Mouse (Mus musculus): ENCODE data around the gene Slc37a3. TPM values are rescaled to one million over a fixed set of nuclear protein-coding genes. Genes with fewer than 3 reads are reported as not detected.
A peak's percentile ranks its signal among the peaks of the same experiment; 100 is the strongest.
"Not testable (repeated sequence)": the region's sequence is repeated elsewhere in the genome, so short reads cannot be mapped to it uniquely, and the experiment has no call there.

The Slc37a3 gene
- total RNA-seq, 2 experiments from 2014 or later = 70.8 to 79.2 TPM

DNA sequence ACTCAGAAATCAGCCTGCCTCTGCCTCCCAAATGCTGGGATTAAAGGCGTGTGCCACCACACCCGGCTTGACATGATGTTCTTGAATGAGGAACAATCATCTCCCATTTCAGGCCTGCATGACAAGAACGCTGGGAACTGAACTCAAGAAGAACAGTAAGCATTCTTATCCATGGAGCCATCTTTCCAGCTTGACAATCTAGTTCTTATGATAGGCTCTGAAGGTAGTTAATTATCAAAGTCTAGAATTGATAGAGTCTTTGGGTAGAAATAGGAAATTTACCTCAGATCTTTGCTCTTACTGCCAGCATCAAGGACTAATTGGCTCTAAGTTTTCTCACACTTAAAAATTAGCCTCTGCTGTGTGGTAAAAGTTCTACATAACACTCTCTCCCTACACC, 2.8 kb upstream of the Slc37a3 start:
- no peak for DNase-seq (ENCODE audit: low spot score in 2 of 2)
- intact Hi-C loops (cut with DNase I) = no loop called here

DNA sequence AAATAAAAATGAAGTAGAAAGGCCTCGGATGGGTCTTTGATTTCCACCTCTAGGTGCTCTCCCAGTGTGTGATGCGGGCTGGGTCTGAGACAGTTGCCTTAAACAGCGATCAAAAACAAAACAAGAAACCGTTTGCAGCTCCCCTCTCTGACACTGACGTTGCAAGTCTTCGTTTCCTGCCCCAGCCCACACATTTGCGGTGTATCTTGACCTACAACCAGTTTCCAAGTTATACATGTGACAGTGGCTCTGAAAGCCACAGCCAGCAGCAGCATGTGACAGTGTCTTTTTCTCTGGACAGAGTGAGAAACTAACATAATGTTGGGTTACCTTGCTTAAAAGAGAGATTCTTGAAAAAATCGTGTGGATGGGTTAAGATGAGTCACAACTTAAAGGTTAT, 2.3 kb upstream of the Slc37a3 start:
- DNase-seq (ENCODE audit: low spot score in 2 of 2) = no peak
- intact Hi-C loops (cut with DNase I) = no loop called here

DNA sequence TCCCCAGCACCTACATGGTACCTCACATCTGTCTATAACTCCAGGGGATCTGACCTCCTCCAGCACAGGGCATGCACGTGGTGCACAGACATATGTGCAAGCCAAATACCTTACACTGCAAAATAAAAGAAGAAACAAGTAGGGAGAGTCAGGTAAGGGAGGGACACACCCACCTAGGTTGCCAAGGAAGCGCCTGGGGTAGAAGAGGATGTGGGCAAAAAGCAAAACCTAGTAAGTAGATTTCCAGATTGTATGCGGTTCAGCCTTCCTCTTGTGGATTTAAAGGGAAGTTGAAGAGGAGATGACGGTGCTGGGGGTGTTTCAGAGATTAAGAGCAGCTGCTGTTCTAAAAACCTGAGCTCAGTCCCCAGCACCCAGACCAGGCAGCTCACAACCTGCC, 1.7 kb upstream of the Slc37a3 start:
- no peak for DNase-seq (ENCODE audit: low spot score in 2 of 2)
- intact Hi-C loops (cut with DNase I) = no loop called here

DNA sequence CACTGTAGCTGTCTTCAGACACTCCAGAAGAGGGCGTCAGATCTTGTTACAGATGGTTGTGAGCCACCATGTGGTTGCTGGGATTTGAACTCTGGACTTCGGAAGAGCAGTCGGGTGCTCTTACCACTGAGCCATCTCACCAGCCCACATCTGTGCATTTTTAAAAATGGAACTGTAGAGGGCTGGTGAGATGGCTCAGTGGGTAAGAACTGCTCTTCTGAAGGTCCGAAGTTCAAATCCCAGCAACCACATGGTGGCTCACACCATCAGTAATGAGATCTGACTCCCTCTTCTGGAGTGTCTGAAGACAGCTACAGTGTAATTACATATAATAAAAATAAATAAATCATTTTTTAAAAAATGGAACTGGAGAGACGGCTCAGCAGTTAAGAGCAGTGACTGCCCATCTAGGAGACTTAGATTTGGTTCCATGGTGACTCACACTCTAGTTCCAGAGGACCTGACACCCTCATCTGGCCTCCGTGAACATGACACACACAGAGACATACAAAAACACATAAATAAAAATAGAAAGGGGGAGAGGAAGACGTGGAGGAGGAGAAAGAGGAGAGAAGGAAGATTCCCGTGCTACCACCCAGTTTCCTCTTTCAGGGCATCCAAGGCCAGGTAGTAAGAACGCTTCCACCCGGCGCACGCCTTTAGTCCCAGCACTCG, 823 bp upstream of the Slc37a3 start:
- DNase-seq (ENCODE audit: low spot score in 2 of 2) = not testable (repeated sequence)

DNA sequence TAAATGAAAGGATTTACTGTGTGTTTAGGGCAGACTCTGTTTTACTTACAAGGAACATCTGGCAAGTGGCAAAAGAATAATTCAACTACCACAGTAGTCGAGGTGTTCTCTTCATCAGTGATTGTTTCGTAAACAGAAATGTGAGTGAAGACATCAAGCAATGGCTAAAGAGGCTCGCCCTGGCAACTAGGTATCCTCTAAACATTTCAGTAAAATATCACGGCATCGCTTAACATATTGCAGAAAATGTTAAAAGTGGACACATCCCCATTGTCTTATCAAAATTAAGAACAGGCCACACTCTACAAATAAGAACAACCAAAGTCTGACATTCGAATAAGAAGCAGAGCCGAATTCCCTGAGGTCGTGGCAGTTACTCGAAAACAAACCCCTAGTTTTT, 700 bp downstream of the Slc37a3 start:
- DNase-seq (ENCODE audit: low spot score in 2 of 2) = no peak
- intact Hi-C loops (cut with DNase I) = no loop called here

More for the DNA sequence above, 823 bp upstream of the Slc37a3 start:
- intact Hi-C loops (cut with DNase I) = not testable (repeated sequence)

DNA sequence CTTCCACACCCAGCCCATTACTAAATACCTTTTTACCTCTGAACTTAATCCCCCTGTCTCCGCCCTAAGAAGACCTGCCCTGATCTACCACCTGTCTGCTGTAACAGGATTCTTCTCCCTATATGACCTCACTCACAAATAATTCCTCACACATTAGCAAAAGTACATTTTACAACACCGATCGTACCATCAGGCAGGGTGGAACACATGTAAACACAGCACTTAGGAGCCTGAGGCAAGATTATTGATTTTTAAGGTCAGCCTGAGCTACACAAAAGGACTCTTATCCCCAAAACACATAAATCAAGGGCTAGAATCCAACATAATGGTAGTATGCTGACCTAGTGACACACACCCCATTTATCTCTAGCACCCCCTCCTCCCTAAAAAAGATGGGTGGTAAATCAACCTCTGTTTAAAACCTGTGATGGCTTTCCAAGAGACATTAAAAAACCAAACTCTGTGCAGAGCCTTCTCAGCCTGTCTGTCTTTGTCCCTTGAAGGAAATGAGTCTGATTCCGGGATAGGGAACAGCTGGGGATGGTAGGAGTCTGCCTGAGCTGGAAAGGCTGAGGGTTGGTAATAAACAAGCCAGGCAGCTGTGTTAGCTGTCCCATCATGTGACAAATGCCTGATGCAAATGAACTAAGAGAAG, 4.0 kb downstream of the Slc37a3 start:
- no peak for DNase-seq (ENCODE audit: low spot score in 2 of 2)
- intact Hi-C loops (cut with DNase I) = no loop called here

DNA sequence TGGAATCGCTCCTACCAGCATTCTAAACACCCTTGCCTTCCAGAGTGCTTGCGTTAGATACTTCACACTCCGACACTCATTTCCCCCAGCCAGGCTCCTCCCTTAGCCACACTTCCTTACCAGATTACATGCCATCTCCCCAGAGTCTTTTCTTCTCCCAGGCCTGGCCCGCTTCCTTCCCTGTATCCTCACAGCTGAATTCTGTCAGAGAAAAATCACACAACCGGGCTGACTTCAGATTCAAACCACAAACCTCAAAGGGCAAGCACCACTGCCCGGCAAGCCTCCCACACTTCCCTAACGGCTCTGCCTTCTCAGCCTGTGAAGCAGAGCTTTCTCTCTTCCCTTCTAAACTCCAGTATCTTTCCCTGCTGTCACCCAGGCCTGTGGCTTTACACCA, 4.7 kb downstream of the Slc37a3 start:
- no peak for DNase-seq (ENCODE audit: low spot score in 2 of 2)
- intact Hi-C loops (cut with DNase I) = no loop called here

DNA sequence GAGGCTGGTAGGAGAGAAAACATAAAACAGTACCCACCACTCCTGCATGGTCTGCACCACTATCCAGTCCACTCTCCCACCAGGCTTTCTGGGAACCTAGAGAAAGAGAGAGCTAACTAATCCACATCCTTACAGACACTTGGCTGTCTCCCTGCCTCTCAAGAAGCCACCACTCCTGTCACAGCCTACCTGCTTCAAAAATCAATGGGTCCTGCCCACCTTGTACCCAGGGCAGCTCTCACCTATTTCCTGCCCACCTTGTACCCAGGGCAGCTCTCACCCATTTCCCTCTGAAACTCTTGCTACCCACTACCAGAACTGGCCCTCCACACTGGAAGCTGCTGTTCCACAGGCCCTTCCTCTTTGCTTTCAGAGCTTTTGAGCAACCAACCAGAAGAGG, 5.4 kb downstream of the Slc37a3 start:
- intact Hi-C loops (cut with DNase I) = no loop called here
- DNase-seq (ENCODE audit: low spot score in 2 of 2) = no peak

DNA sequence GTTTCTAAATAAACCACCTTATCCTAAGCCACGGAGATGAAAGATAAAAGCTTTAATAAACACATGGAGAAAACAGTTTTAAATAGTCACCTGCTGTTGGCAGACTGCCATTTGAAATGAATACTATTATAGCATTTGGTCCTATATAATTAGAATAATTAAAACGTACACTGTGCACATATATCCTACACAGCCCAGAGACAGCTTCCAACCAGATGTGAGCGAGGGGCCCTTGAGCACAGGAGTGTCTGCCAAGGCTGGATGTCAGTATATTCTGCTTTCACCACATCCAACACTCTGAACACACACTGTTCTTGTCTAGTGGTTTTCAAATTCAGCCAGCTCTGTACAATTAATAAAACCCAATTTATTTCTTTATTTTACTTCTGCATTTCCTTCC, 7.8 kb downstream of the Slc37a3 start:
- intact Hi-C loops (cut with DNase I) = no loop called here
- DNase-seq (ENCODE audit: low spot score in 2 of 2) = no peak

DNA sequence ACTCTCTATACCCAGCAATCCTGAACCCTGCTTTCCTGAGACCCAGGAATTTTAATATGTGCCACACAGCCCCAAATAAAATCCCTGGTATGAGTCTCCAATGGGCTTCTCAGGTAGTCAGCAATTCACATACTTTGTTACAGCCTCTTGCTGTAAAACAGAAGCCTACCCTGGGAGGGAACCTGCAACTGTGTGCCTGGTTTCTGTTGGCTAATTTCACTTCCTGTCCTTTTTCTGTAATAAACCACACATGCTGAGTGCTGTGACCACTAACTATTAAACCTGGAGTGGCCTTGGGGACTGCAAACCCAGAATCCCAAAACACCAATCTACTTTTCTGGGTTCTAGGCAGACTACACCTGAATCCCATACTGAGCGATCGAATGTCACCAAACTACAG, 14.8 kb downstream of the Slc37a3 start:
- no peak for DNase-seq (ENCODE audit: low spot score in 2 of 2)
- intact Hi-C loops (cut with DNase I) = no loop called here

DNA sequence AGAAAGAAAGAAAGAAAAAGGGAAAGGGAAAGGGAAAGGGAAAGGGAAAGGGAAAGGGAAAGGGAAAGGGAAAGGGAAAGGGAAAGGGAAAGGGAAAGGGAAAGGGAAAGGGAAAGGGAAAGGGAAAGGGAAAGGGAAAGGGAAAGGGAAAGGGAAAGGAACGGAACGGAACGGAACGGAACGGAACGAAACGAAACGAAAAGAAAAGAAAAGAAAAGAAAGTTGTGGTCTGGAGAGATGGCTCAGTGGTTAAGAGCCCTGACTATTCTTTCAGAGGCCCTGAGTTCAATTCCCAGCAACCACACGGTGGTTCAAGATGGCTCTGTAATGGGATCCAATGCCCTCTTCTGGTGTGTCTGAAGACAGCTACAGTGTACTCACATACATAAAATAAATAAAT, 18.3 kb downstream of the Slc37a3 start:
- intact Hi-C loops (cut with DNase I); DNase-seq (ENCODE audit: low spot score in 2 of 2): not testable (repeated sequence)

DNA sequence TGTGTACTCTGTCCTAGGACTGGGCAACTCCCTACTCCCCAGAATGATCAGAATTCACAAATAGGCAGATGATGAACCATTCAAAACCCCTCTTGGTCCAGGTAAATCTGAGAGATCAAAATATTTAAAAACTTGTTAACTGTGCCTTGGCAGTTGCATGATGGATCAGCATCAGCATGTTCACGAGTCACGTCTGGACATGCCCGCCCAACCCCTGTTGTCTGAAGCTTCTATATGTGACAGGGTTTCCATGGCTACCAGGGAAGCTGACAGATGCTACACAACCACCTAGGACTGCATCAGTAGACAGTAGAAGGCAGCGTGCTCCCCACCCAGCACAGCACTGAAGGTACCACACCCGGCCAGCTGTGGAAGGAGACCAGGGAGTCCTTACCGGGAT, 28.5 kb downstream of the Slc37a3 start:
- intact Hi-C loops (cut with DNase I) = no loop called here
- DNase-seq (ENCODE audit: low spot score in 2 of 2) = no peak

DNA sequence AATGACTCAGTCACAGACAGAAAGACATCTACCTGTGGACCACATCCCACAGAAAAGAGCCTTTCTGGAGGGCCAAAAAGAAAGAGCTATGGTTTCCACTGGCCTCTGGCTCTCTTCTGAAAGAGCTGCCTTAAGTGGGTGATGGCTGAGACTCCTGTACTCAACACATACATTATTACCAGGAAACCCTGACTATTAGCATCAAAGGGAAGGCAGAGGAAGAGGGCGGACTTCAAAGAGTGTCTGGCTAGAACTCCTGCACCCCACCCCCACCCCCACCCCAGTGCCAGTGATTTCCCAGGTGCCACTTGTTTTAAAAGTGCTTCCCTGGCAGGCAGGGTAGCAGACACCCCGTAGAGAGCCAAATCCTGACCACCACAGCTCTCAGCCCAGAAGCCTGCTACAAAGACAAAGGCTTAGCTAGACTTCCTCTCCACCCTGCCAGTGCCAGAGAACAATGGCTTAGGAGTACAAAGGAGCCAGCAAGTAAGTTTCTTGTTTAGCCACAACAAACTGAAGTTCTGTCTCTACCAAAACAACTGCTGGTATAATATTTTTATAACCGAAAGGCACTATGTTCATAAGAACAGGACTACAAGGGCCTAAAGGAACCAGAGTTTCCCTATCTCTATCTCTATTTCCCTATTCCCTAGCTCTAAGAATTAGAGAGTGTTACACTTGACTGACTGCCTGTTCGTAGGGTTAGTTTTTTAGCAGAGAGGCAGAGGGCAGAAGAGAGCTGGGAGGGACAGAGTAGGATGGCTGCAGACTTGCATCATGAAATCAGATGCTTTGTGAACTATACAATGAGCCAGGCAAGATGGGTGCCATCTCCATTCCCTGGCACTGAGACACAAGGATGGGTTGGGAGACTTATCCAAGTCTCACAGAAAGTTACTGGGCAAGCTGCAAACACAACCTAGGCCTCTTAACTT, 29.3 kb downstream of the Slc37a3 start:
- intact Hi-C loops (cut with DNase I) = no loop called here

DNA sequence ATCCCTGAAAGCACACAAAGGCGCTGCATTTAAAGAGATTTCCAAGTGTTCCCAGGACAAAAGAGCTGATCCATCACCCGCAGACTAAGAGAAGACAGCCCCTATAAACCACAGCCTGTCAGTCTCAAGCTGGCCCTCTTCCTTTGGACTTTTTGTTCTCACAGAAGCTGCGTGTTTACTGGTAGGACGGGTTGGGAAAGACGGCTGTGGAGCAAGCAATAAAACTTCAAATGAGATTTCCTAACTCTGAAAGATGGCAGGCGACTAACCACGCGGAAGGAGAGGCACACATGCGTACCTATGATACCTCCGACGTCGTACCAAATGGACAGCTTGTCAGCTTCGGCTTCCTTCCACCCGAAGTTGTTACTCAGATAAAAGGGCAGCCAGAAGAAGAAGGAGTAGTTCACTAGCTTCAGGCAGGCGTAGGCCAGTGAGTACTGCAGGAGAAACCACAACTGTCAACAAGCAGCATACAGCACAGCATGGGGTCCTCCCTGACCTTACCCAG, 30.4 kb downstream of the Slc37a3 start:
- intact Hi-C loops (cut with DNase I) = no loop called here
- DNase-seq (ENCODE audit: low spot score in 2 of 2) = no peak

More for the DNA sequence above, 29.3 kb downstream of the Slc37a3 start:
- no peak for DNase-seq (ENCODE audit: low spot score in 2 of 2)

DNA sequence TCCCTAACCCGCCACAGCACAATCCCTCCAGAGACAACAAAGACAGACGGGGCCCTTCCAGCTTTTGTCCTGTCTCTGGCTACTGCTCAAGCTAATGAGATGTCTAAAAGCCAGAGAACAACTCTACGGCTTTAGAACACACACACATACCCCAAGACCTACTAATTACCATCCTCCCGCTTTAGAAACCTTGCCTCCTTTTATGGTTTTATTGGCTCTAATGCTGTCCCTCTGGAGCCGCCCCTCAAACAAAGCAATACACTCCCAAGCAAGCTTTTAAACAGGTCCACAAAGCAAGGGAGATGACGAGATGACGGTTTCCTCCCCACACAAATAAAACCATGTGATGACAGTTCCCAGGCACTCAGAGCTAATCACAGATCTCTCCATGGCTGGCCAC, 32.0 kb downstream of the Slc37a3 start:
- DNase-seq (ENCODE audit: low spot score in 2 of 2) = no peak
- intact Hi-C loops (cut with DNase I) = loop anchor here (2.0 kb wide), 1 partner anchor 199 kb away; no protein-coding TSS in a partner anchor

DNA sequence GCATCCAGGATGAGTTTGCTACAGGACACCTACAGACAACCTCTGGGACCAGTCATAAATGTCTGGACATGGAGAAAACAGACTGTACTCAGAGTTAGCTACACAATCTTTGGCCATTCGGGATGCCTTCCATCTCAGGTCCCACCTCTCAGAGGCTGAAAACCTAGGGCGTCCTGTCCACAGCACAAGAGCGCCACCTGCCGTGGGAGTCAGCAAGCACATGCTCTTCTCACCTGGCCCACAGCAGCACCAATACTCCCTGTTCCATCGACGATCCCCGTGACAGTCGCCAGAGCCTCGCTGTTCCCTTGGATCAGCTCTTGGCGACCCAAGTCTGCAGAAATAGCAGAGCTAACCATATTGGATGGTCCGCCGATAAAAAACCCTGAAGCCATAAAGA, 33.5 kb downstream of the Slc37a3 start:
- DNase-seq (ENCODE audit: low spot score in 2 of 2) = peak; percentile 79 to 80
- intact Hi-C loops (cut with DNase I) = loop anchor here (1.0 to 5.0 kb wide), 3 partner anchors 87 to 197 kb away; no protein-coding TSS in a partner anchor

DNA sequence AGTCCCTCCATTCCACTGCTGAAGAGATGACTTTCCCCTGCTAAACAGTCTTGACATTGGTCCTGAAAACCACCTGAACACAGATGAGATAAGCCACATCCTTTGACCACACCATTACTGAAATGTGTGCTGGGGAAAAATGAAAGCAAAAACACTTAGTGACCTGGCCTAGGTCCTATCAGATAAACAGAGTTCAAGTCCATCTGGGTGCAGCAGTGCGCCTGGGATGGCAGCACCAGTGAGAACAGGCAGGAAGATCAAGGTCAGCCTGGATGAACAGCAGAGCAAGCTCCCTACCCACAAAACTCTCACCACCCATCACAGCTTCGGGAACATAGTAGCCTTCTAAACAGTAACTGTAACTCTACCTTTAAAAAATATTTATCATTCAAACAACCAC, 35.7 kb downstream of the Slc37a3 start:
- intact Hi-C loops (cut with DNase I) = loop anchor here (5.0 kb wide), 1 partner anchor 84 kb away; no protein-coding TSS in a partner anchor
- DNase-seq (ENCODE audit: low spot score in 2 of 2) = no peak

DNA sequence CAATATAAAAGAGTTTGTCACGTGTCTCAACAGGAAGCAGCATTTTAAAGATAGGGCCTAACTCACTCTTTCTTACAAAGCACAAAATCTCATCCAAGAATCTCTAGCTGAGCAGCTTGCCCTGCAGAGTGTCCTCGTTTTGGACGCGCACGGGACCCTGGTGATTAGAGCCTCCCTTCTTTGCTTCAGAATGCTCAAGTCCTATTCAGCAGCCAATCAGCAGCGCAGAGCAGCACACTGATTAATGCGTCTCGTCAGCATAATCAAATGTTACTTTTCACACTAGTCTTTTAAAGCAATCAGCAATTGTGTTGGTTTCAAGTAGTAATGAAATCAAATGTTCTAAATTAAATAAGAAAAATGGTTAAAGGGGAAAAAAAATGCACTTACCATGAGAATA, 39.1 kb downstream of the Slc37a3 start:
- DNase-seq (ENCODE audit: low spot score in 2 of 2) = no peak
- intact Hi-C loops (cut with DNase I) = no loop called here

DNA sequence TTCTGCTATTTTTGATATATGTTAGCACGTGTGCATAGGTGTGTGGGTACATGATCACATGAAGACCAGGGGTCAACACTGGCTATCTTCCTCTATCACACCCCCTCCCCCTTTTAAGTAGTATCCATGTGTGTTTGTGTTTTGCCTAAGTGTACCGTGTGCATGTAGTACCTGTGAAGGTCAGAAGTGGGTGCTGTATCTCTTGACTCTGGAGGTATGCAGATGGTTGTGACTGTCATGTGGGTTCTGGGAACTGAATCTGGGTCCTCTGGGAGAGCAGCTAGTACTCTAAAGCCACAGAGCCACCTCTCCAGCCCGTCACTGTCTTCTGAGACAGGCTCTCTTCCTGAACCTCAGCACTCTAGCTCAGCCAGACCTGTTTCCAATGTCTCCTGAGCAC, 42.6 kb downstream of the Slc37a3 start:
- intact Hi-C loops (cut with DNase I) = no loop called here

DNA sequence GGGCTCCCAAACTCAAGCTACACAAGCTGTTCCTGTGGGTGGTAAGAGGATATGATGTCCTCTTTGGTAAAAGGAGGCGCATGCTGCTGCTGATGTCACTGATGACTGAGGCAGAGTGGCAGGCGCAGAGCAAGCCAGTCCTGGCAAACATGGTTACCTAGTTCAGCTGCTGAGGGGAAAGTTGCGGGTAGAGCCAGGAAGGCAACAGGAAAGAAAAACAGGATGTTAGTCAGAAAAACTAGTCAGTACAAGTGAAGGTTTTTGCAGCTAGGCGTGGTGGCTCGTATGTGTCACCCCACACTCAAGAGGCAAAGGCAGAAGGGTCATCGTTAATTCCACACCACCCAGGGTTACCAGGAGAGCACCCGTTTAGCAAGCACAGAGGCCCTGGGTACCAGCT, 43.3 kb downstream of the Slc37a3 start:
- intact Hi-C loops (cut with DNase I) = no loop called here
- DNase-seq (ENCODE audit: low spot score in 2 of 2) = no peak

More for the DNA sequence above, 42.6 kb downstream of the Slc37a3 start:
- no peak for DNase-seq (ENCODE audit: low spot score in 2 of 2)
